Comparison of ENCODE assay signal across 8 mouse cellular contexts in the genomic region with DNA sequence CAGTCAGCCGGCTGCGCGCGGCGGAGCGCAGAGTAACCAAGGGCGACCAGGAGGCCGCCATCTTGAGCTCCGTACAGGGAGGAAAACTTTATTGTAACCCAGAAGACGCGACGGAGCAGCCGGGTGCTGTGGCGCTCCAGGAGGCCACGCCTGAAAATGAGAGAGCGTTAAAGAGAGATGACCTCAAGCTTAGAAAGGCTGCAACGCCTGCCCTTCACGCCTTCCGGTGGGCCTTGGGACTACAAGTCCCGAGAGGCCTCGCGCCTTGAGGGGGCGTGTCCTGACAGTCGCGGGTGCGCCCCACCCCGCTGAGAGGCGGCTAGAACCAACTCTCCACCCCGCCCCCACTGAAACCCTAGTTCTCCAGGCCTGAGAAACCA. TPM values are rescaled to one million over a fixed set of nuclear protein-coding genes. Genes with fewer than 3 reads are reported as not detected.
A peak's percentile ranks its signal among the peaks of the same experiment; 100 is the strongest.
DNase-seq lines count a peak whose midpoint lies in the region; ATAC-seq and TF ChIP-seq lines count a peak whose summit lies in the region.

A gene (minus strand): TSS at position 225 of the 380 bp plus-strand sequence.

- peak within 1 kb of the TSS; percentile 97 for H3K27ac ChIP-seq in heart, embryonic 10.5 days
- peak within 1 kb of the TSS; percentile 97 for H3K27ac ChIP-seq in kidney, embryonic 15.5 days
- peak within 1 kb of the TSS; percentile 91 for H3K27ac ChIP-seq in stomach, embryonic 14.5 days (ENCODE audit: low read length)

- H3K79me3 ChIP-seq in C2C12 (ENCODE audit: low read depth): peaks cover 16% of the 10 kb centered on the region

- H3K4me2 ChIP-seq in kidney, embryonic 15.5 days: peak within 1 kb of the TSS; percentile 85
- H3K4me2 ChIP-seq in stomach, embryonic 14.5 days (replicated peaks; ENCODE audit: low read depth, low read length): peak within 1 kb of the TSS; percentile 59

- H3K9ac ChIP-seq in kidney, embryonic 15.5 days: peak within 1 kb of the TSS; percentile 84
- peak within 1 kb of the TSS; percentile 68 for H3K9ac ChIP-seq in stomach, embryonic 14.5 days (replicated peaks; ENCODE audit: low read depth, low read length)

- no peaks in the 10 kb centered on the region for H3K27me3 ChIP-seq in C2C12 (ENCODE audit: control insufficient read depth, insufficient read depth, insufficient read length)
- no peaks in the 10 kb centered on the region for H3K27me3 ChIP-seq in heart, embryonic 10.5 days (ENCODE audit: insufficient read depth, poor library complexity, severe bottlenecking)
- H3K27me3 ChIP-seq in kidney, embryonic 15.5 days: no peaks in the 10 kb centered on the region
- H3K27me3 ChIP-seq in stomach, embryonic 14.5 days (ENCODE audit: control insufficient read depth, insufficient read depth, low read length): no peaks in the 10 kb centered on the region

- no peaks in the 10 kb centered on the region for H3K9me3 ChIP-seq in heart, embryonic 10.5 days
- no peaks in the 10 kb centered on the region for H3K9me3 ChIP-seq in kidney, embryonic 15.5 days (replicated peaks)
- H3K9me3 ChIP-seq in stomach, embryonic 14.5 days (ENCODE audit: control insufficient read depth, low read depth, low read length): no peaks in the 10 kb centered on the region

- peaks cover 17% of the 10 kb centered on the region; the same call in 1 of the 2 replicates for H3K4me1 ChIP-seq in heart, embryonic 10.5 days
- peaks cover 15% of the 10 kb centered on the region for H3K4me1 ChIP-seq in kidney, embryonic 15.5 days
- 0 out of 2 replicates have a peak, but pooled peaks cover 4% of the 10 kb centered on the region for H3K4me1 ChIP-seq in stomach, embryonic 14.5 days (ENCODE audit: control insufficient read depth, insufficient read depth, low read length)

- H3K4me3 ChIP-seq in C2C12 (ENCODE audit: insufficient read depth, poor library complexity, severe bottlenecking): peak within 1 kb of the TSS; percentile 92
- peak within 1 kb of the TSS; percentile 86 for H3K4me3 ChIP-seq in heart, embryonic 10.5 days
- peak within 1 kb of the TSS; percentile 83 for H3K4me3 ChIP-seq in kidney, embryonic 15.5 days (replicated peaks)
- peak within 1 kb of the TSS; percentile 66 for H3K4me3 ChIP-seq in stomach, embryonic 14.5 days (ENCODE audit: low read depth, low read length)

- peaks cover 45% of the 10 kb centered on the region for H3K79me2 ChIP-seq in C2C12 (ENCODE audit: control insufficient read depth, insufficient read depth)

- peak; percentile 98 for DNase-seq in brain, adult 2 months (ENCODE audit: low read depth, low spot score)
- peak; percentile 98 for DNase-seq in heart, embryonic 10.5 days (ENCODE audit: low spot score)
- peak; percentile 97 for DNase-seq in liver

- no peak for TF ChIP-seq CTCF in C2C12 (IDR thresholded peaks at IDR 0.05; ENCODE audit: control insufficient read depth, insufficient read depth, insufficient read length)

- no peaks in the 10 kb centered on the region for H3K36me3 ChIP-seq in C2C12 (ENCODE audit: control insufficient read depth, insufficient read depth)
- H3K36me3 ChIP-seq in heart, embryonic 10.5 days: no peaks in the 10 kb centered on the region
- H3K36me3 ChIP-seq in kidney, embryonic 15.5 days: no peaks in the 10 kb centered on the region
- H3K36me3 ChIP-seq in stomach, embryonic 14.5 days (ENCODE audit: control insufficient read depth, insufficient read depth, low read length): no peaks in the 10 kb centered on the region

- peak; percentile 99 for ATAC-seq in erythroblast, adult 5-6 weeks (replicated peaks; ENCODE audit: low FRiP score, poor library complexity, severe bottlenecking)
- ATAC-seq in kidney, embryonic 15.5 days (replicated peaks; ENCODE audit: low FRiP score): peak; percentile 97
- peak; percentile 96 for ATAC-seq in monocyte, adult 5-6 weeks (replicated peaks; ENCODE audit: insufficient number of reproducible peaks, low FRiP score, low TSS enrichment, poor library complexity, severe bottlenecking)
- ATAC-seq in stomach, embryonic 14.5 days (ENCODE audit: insufficient number of reproducible peaks, insufficient read depth, low FRiP score, low read depth): peak; percentile 94

- under 1% methylated on average over 29 of the region's 29 CpGs for WGBS in heart, embryonic 10.5 days
- under 1% methylated on average over 29 of the region's 29 CpGs for WGBS in kidney, embryonic 15.5 days
- under 1% methylated on average over 29 of the region's 29 CpGs for WGBS in stomach, embryonic 14.5 days

- peak within 1 kb of the TSS; percentile 88 for H3ac ChIP-seq in C2C12 (ENCODE audit: control insufficient read depth, insufficient read length, low read depth)

TF ChIP-seq in C2C12, 6 proteins besides CTCF, POLR2A, EP300 and RAD21:
- peak; percentile 76 for TF ChIP-seq MAX (IDR thresholded peaks at IDR 0.05)
- TF ChIP-seq MYOG (IDR thresholded peaks at IDR 0.05; ENCODE audit: control insufficient read depth, extremely low read depth, insufficient read length): no peak
- no peak for TF ChIP-seq FOSL1 (IDR thresholded peaks at IDR 0.05; ENCODE audit: insufficient read depth, low read length, poor library complexity, severe bottlenecking)

RNA-seq across cellular contexts. Expression of the gene that starts here (rescaled TPM):
- polyA plus RNA-seq in C2C12 (2012; fragmentation: generic; extraction: Trizol): 4.7 TPM
- total RNA-seq in erythroblast, adult 5-6 weeks (2015; ENCODE audit: low replicate concordance): not detected in 2 replicates
- 1.8 TPM in 1 of 2 replicates, not detected in the other for total RNA-seq in erythroblast, adult 5-6 weeks (2017; ENCODE audit: low replicate concordance)
- polyA plus RNA-seq in heart, embryonic 10.5 days (2016; fragmentation: Nextera tagmentation; extraction: Ambion mirVana): 8.7 and 11.3 TPM in 2 replicates
- polyA plus RNA-seq in kidney, embryonic 15.5 days (2015; fragmentation: Nextera tagmentation; extraction: Ambion mirVana): 7.0 and 7.3 TPM in 2 replicates
- 7.3 to 11.4 TPM (median 9.6 TPM) in 3 replicates for total RNA-seq in monocyte, adult 5-6 weeks (2017)
- 7.4 and 7.5 TPM in 2 replicates for polyA plus RNA-seq in stomach, embryonic 14.5 days (2014; fragmentation: Nextera tagmentation; extraction: Ambion mirVana)

Comparison
In these comparisons a context has a peak if more than half of its experiments do, and no peak if none do; other contexts are left out.
1. Peak in every context shown above with its lines: DNase-seq, ATAC-seq, H3K4me3 ChIP-seq and H3K27ac ChIP-seq.